Mouse (Mus musculus): ENCODE measurements around the gene Trit1. TPM values are rescaled to one million over a fixed set of nuclear protein-coding genes. Genes with fewer than 3 reads are reported as not detected.
A peak's percentile ranks its signal among the peaks of the same experiment; 100 is the strongest.

Trit1 gene
- total RNA-seq, 2 experiments from 2014 or later = 5.4 to 6.4 TPM

DNA sequence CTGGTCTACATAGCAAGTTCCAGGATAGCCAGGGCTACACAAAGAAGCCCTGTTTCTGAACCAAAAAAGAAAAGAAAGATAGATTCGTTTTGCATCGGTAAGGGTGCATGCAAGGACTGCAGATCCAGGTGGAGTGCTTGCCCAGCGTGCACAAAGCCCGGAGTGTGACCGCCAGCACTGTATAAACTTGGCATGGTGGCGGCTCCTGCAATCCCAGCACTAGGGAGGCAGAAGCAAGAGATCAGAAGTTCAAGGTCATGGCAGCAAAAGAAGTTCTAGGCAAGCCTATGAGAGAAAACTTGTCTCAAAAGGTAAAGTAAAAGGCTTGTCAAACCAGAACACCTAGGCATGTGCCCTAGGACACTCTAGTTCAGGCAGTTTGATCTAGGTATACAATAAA is 24.7 kb downstream of the Trit1 start:
- intact Hi-C loops (cut with DNase I) = no loop called here
- no peak for DNase-seq (ENCODE audit: low spot score)

DNA sequence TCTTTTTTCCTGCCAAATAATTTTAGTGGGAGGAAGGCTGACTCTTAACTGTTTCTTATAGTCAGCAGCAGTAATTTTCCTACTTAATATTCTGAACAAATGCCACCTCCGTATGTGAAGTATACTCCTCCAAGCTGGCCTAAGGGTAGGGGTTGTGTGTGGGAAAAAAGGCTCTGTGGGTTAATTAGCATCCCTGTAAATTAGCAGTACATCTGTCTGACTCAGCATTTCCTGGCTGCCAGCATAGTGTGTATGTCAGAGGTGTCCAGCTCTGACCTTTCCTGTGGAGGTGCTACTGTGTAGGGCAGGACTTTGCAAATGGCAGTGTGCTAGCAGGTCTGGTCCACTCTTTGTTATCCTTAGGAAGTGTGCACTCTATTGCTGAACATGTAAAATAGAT is 27.5 kb downstream of the Trit1 start:
- intact Hi-C loops (cut with DNase I) = no loop called here
- DNase-seq (ENCODE audit: low spot score) = no peak

DNA sequence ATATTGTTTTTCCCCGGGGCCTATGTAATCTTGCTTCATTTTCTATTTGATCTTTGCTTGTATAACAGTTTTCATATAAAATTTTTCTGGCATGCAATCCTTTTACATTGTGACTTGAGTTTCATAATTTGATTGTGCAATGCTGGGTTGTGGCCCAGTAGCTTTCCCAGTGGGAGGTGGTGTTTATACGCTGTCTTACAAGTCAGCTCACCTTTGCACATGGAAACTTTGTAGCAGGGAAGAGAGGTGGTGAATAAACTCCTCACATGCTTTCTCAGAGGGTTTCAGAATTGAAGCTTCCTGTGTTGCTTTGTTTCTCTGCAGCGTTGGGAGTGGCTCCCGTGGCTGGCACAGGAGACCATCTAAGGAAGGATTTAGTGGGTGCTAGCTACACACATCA is 28.4 kb downstream of the Trit1 start:
- DNase-seq (ENCODE audit: low spot score) = no peak
- intact Hi-C loops (cut with DNase I) = no loop called here

DNA sequence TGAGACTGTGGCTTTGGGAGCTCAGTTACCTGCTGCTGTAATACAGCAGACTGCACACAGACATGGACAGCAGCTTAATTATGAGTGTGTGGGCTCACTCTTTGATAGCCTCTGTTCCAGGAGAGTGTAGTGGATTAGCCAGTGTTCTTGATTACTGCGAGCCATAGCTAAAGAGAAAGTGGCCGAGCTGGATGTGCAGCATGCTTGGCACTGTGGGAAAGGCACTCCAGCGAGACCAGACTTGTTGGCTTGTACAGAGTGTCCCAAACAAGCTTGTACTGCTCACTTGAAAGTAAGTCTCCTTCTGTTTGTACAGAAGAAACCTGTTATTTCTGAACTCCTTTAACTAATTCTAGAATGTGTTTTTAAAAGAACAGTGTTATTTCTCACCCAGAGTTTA is 29.9 kb downstream of the Trit1 start:
- intact Hi-C loops (cut with DNase I) = no loop called here
- no peak for DNase-seq (ENCODE audit: low spot score)

DNA sequence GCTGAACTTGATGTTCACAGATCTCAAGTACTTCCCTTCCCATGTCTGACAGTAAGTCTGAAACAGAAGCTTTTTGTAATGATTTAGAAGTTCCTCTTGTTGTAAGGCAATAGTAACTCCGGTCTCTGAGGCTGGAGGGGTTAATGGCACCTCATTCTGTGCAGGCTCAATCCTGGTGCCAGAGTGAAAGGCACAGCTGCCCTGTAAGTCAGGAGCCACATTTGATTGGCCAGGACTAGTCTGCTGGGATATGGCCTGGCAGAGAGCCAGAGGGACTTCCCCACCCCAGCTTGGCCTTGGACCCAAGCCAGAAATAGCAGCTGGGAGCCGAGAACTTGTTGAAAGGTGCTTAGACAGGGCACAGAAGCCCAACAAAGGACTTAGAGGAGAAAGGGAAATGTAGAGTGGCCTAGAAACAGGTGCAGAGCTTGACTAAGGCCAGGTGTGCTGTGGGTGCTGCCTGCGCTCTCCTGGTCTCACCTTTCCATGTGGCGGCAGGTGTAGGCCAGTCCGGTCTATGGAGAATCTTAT is 34.3 kb downstream of the Trit1 start:
- intact Hi-C loops (cut with DNase I) = no loop called here
- peak; percentile 75 for DNase-seq (ENCODE audit: low spot score)

DNA sequence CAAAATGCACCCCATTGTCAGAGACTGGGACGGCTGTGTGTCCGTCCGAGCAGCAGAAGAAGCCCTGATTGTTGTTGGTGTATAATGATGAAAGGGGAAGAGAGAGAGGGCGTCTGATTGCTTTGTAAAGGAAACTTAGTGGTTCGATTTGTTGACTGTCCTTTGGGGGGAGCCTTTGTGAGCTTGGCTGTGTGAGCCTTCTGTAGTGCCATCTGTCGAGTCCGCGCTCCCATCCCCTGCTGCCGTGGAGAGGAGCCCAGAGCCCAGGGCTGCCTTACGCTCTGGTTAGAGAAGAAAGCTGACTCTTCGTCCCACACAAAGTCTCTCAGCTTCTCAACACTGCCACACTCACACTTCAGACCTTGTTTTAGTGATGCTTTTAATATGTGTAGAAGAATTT is 36.8 kb downstream of the Trit1 start:
- intact Hi-C loops (cut with DNase I) = no loop called here
- DNase-seq (ENCODE audit: low spot score) = no peak

DNA sequence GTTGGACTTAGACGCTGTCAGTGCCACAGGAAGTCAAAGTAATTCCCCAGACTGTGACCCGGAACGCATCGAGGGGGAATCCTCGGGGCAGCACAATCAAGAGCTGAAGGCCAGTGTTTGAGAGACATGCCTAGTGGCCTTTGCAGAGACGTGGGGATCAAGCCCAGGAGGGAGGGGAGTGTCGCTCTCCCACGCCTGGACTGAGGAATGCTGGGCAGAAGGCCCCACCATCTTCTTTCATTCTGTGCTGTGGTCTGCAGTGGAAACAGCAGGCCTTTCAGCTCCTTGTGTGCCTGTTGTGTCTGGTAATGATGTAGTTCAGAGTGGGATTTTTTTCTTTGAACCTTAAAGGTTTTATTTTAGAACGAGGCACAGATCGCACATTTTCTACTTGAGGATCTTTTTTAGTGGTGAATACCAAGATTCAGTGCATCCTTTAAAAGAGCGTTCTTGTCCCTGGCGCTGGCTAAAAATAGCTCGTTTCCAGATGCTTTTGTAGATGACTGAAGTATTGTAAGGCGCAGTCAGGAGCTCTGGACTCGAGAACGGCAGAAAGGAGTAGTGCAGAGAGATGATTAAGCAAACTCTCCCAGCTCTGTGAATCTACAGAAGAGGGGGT is 37.9 kb downstream of the Trit1 start:
- intact Hi-C loops (cut with DNase I) = no loop called here
- DNase-seq (ENCODE audit: low spot score) = no peak

DNA sequence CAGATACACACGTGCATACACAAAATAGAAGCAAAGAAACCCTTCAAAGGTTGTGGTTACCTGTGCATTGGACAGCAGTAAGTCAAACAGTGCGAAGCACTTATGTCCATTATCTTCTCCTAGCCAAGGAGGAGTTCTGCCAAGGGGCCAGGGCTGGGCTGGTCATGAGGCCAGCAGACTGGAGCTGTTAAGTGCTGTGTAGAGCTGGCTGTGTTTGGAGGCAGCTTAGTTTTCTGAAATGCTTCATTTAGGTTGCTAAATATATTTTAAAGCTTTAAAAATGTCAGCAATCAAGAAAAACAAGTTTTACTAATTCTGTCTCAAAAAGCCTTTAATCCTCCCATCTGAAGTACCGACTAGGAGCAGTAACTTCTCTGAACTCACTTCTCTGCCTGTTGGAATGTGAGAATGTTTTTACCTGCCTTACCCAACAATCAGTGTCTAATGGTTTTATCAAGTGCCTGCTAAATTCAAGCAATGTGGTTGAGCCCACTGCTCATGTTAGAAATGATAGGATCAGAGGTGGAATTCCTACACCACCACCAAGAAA is 40.2 kb downstream of the Trit1 start:
- intact Hi-C loops (cut with DNase I) = no loop called here
- no peak for DNase-seq (ENCODE audit: low spot score)

DNA sequence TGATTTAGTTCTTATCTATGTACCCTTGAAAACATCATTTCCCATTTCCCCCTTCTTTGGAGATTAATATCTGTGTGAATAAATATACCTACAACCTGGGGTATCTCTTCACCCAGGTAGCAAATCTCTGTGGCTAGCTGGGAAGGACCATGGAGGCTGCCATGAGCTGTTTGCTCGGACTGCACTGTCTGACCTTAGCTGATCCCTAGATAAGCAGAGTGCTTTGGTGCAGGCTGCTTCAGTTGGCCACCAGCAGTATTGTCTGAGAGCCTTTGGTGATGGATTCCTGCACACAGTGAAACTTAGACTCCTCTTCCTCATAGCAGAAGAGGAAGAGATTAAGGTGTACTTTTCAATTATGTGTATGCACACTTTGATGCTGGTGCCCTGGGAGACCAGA is 41.6 kb downstream of the Trit1 start:
- intact Hi-C loops (cut with DNase I) = no loop called here

DNA sequence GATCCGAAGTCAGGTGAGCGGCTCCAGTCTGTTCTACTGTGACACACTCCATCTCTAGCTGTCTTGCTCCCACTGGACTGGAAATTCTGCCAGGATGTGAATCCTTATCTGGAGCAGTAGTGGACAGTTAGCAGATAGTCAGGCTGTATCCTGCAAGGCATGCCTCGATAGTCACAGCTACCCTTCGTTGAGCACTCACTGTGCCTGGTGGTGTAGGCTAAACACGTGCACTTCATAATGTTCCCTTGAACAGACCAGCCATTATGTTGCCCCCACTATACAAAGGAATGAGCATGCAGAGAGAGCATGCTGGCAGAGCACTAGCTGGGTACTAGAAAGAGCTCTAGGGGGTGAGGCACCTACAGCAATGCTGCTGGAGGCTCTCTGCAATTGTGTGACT is 45.3 kb downstream of the Trit1 start:
- intact Hi-C loops (cut with DNase I) = no loop called here
- DNase-seq (ENCODE audit: low spot score) = no peak

More for the DNA sequence above, 41.6 kb downstream of the Trit1 start:
- no peak for DNase-seq (ENCODE audit: low spot score)

DNA sequence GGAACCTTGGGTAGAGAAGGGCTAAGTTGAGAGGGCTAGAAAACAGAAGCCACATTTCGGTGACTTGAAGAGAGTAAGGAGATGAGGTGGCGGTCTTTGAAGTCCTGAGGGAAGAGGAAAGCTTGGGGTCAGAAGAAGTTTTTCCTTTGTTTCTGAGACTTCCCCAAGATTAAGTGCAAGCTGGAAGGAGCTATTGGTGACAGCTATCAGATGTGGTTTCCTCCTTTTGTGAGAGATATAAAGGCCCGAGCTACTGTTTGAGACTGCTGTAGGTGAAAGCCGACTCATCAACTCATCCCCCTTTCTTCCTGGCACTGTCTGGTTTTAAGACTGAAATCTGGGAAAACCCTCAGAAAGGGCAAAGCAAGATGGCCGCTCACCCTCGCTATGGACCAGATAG is 52.2 kb downstream of the Trit1 start:
- intact Hi-C loops (cut with DNase I) = no loop called here
- no peak for DNase-seq (ENCODE audit: low spot score)

DNA sequence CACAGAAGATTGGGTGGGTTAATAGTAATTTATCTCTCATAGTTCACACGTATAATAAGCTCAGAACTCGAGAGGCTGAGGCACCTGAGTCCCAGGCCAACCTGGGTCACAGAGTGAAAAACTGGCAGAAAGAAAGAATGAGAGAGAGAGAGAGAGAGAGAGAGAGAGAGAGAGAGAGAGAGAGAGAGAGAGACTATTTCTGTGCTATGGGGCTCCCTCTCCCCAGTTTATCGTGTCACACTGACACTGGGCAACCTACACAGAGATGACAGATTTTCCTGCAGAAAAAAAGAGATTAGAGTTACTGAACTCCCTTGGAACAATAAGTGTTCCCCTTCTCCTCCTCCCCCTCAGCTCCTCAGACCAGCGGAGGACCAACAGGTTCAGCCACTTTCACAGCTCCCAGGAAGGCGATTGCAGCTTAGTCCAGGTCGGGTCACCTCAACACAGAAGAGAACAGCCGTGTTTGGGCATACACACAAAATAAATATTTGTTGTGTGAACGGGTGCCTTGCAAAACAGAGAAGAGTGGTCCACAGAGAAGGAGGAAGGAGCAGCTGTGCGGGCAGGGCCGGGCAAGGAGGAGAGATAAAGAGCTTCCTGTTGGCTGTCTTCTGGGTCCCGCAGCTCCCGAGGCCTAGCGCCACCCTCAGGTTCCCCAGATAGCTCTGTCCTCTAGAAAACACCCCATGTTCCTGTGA is 55.0 kb downstream of the Trit1 start:
- no peak for DNase-seq (ENCODE audit: low spot score)
- intact Hi-C loops (cut with DNase I) = no loop called here

DNA sequence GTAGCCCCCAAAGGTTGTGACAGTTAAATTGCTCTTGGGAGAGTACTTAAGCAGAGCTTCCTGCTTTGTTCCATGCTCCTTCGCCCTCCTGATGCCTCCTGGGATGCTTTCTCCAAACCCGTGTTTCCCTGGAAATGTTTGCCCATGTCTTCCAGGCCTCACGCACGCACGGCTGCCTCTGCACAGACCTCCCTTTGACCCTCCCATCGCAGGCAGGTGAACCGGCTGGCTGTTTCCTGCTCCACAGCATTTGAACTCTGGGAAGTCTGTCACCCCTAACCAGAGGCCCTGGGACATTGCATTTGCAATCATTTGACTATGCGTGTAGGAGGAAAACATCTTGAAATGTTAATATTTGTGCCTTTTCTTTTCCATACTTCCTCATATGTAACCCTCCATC is 60.5 kb downstream of the Trit1 start:
- no peak for DNase-seq (ENCODE audit: low spot score)
- intact Hi-C loops (cut with DNase I) = no loop called here

DNA sequence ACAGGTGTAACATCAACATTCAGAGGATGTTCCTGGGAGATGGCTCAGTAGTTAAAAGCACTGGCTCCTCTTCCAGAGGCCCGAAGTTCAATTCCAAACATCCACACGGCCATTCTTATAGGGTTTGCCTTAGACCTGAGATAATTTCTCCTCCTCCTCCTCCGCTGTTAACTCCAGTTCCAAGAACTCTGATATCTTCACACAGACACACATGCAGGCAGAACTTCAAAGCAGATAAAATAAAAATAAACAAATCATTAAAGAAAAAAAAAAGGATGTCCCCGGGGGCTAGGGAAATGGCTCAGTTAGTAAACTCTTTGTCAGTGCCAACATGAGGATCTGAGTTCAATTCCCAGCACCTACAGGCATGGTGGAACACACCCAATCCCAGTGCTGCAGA is 61.8 kb downstream of the Trit1 start:
- DNase-seq (ENCODE audit: low spot score) = no peak
- intact Hi-C loops (cut with DNase I) = no loop called here

DNA sequence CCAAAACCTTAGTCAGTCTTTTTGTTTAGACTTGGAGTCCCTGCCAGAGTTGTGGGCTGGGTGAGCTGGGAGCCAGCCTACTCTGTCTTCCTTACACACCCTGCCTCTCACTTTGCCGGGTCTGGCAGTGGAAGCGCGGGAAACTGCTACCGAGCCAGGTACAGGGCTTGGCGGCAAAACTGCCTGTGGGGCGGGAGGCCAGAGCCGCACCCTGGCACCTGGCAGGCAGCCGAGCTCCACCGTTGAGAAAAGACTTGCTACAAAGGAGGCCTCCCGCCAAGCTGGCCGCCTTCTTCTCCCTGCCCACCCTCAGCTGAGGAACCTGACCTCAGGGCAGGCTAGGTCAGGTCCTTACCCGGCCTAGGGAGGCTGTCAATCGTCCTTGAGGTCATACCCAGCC is 64.4 kb downstream of the Trit1 start:
- intact Hi-C loops (cut with DNase I) = loop anchor here (5.0 kb wide), 2 partner anchors 183 to 273 kb away; no protein-coding TSS in a partner anchor
- DNase-seq (ENCODE audit: low spot score) = no peak

DNA sequence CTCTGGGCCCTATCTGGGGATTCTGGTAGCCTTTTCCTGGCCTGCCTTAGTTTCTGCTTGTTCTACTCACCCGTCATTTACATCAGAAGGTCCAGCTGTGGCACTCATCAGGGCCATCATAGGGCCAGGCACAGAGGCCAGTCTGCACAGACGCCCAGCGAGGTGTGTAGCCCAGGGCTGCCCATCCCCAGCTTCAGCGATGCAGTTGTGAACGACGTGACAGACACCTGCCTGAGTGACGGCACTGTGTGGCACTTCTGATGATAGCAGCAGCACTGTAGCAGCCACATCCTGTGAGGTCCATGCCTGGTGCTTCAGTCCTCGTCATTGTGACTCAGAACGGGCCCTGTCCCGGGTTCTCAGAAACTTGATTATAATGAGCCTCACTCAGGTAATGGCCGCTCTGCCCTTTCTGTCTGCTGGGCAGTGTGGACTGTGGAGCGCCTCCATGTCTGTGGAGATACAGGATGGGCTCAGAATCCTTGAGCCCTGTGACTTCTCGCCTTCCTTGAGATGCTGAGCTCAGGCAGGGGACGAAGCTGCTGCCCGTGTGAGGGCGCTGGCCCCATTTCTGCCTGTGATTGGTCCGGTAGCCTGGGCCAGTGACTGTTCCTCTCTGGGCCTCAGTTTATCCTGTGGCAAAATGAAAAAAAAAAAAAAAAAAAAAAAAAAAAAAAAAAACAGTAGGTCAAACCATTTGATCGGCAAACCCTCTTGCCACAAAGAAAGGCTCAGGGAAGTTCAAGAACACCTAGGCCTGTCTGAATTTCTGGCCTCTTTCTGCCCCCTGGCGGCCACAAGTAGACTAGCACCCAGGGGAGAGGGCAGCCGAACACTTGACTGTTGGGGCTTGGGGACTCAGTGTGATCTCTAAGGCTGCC is 66.1 kb downstream of the Trit1 start:
- intact Hi-C loops (cut with DNase I) = loop anchor here (1.0 to 5.0 kb wide), 5 partner anchors 87 to 275 kb away; partner anchors contain the start of gene Mycl
- peak; percentile 19 for DNase-seq (ENCODE audit: low spot score)

DNA sequence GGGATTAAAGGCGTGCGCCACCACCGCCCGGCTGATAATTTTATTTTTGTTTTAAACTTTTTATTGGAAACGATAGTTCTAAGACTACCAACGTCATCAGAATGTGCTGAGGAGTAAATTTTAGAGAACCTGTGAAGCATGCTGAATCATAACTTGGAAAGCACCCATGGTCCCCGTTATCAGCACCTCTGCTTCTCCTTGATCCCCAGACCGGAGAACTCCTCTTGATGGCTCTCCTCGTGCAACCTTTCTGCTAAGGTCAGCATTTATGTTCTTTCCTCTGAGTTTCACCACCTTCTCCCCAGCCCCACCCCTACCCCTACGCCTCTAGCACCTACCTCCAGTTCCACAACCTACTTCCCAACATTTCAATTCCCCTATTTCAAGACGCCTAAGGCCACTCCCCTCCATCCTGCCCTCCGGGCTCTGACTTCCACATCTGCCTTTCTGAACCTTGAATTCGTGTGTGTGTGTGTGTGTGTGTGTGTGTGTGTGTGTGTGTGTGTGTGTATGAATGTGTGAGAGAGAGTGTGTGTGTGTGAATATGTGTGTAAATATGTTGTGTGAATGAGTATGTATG is 67.0 kb downstream of the Trit1 start:
- intact Hi-C loops (cut with DNase I) = loop anchor here (1.0 to 5.0 kb wide), 5 partner anchors 88 to 276 kb away; partner anchors contain the start of gene Mycl
- DNase-seq (ENCODE audit: low spot score) = no peak

DNA sequence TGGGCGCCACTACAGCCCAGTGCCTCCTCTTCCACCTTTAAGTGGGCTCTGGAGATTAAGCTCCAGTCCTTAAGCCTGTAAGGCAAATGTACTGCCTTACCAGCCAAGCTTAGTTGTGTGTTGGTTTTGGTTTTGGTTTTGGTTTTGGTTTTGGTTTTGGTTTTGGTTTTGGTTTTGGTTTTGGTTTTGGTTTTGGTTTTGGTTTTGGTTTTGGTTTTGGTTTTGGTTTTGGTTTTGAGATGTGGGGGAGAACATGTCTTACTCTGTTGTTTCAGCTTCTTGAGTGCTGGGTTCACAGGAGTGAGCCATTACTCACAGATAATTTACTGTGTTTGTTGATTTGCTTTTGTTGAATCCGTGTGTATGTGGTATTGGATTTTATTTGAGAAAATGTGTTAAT is 68.9 kb downstream of the Trit1 start:
- intact Hi-C loops (cut with DNase I) = no loop called here
- DNase-seq (ENCODE audit: low spot score) = no peak

DNA sequence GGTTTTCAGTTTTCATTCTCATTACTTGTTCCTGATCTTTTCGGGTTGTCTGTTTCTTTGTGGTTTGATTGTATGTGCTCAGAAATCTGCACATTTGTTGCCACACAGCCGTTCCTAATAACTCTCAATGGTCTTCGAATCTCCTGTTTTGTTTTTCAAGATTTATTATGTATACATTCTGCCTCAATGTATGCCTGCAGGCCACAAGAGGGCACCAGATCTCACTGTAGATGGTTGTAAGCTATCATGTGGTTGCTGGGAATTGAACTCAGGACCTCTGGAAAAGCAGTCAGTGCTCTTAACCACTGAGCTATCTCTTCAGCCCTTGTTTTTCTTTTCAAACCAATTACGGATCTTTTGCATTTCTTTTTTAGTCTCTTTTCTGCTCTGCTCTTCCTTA is 70.0 kb downstream of the Trit1 start:
- intact Hi-C loops (cut with DNase I) = no loop called here
- DNase-seq (ENCODE audit: low spot score) = no peak

DNA sequence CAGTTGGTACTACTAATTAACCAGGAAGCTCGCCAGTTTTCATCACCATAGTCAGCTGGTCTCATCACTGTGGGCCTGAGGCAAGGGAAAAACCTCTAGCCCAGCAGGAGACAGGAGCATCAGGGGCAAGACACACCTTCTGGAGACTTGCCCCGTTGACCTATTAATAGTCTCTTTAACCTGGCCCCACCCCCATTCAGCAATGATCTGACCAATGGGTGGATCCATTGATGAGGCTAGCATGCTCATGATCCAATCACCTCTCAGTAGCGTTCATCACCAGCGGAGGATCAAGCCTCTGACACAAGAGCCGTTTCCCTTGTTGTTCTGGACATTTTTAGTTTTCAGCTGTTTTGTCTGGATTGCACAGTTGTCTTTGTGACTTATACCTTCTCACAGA is 76.2 kb downstream of the Trit1 start:
- DNase-seq (ENCODE audit: low spot score) = no peak
- intact Hi-C loops (cut with DNase I) = no loop called here
